Mouse (Mus musculus) left cerebral cortex, adult 9 months (tissue): ENCODE results near the gene Chpf2.
"Not testable (repeated sequence)": the region's sequence is repeated elsewhere in the genome, so short reads cannot be mapped to it uniquely, and the experiment has no call there.

Experiments
- DNase-seq, 2 experiments: peaks; one replicate each; pipeline ENCODE4 v3.0.0; 2022; ENCODE audit warnings: low spot score in 2 of 2

Chpf2 gene

GRCm38 (mm10) chr5:24586547-24587199 is at the start of gene Chpf2:
TSS of gene Chpf2 (plus strand) at chr5:24586741.
- peak in 1 of 2 experiments; percentile 78 for DNase-seq

DNA sequence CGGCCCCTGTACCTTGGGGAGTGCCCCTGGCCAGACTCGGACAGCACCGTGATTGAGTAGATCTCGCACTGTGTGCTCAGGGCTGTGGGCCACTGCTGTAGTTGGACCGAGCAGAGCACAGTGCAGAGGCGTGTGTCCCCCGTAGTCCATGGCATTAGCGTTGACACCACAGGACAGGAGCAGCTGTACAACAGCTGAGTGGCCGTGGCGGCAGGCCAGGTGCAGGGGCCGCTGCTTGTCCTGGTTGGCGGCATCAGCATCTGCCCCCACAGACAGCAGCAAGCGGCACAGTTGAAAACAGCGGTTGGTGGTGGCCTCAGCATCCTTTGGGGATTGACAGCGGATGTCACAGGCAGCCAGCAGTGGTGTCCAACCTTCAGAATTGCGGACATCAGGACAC is 48.9 kb upstream of the Chpf2 start:
- DNase-seq: no peak

DNA sequence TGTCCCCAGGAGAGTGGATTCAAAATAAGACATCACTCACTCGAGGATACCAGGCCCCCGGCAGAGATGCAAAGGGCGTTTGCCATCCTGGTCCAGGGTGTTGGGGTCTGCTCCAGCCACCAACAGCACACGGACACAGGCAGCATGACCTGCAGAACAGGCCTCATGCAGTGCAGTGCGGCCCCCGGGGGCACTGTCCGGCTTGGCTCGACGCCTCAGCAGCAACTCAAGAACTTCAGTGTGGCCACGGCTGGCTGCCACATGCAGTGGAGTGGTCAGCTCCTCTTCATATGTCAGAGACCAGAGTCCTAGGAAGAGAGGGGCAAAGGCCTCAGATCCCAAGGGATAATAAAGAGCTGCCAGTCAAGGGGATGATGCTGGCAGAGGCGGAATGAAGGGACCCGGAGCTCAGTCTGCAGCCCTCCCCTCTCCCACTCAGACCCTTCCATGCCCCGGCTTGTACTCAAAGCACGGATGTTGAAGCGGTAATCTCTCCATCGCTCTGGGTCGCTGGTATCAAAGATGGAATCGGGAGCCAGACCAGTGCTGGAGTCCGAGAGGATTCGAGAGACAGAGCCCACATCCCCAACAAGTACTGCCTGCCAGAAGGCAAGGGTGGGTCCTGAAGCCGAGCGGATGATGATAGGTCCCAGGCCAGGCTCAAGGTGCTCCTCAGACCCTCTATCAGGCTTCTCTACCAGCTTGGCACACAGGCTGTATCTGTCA is 46.8 kb upstream of the Chpf2 start:
- DNase-seq: no peak

DNA sequence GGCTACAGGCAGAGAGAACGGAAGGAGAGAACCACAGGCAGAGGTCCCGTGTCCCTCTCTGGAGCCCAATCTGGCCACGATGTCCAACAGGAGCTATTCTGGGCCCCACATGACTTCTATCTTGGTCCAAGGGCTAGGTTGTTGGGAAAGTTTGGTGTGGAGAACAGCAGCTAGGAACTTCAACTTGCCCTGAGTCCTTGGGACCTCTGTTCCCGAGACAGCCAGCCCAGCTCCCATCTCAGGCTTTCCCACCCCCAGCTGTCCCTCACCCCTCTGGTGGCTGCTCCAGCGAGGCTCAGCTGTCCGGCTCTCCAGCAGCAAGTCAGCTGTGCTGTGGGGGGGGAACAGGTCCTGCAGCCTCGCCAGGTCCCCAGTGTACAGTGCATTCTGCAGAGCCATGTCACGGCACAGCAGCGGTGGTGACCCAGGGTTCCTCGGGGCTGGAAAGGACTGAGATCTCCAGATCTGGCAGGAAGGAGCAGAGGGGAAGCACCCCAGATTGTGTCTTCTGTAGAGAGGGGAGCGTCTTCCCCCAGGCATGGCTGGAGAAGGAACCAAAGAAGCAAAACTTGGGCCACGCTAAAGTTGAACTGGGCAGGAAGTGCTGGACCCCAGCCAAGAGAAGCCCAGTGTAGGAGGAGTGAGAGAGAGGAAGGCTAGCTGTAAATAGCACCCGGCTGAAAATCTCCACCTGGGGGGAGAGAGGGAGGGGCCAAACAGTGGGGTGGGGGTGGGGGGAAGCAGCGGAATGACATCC is 46.0 kb upstream of the Chpf2 start, which contains the start of gene Asb10:
Gene Asb10 (minus strand): TSS at position 592 of the 757 bp plus-strand sequence.
- peak in 1 of 2 experiments; percentile 57 for DNase-seq

DNA sequence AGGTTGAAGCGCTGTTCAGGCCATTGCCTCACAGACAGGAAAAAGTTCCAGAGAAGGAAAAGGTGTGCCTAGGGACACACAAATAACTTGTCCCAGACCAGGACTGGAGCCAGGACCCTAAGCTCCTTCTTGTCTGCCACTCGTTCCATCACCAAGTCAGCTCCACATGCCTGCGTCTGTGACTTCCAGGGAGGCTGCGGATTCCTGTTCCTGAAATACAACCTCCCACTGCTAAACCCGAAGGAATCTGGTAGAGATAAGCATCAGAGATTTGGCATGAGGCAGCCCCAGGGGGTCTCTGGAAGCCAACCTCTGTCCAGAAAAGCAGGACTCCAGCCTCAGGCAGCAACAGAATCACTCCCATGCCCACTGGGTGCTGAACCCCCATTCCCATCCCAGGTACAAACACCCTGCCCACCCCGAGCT is 45.4 kb upstream of the Chpf2 start:
- no peak for DNase-seq

GRCm38 (mm10) chr5:24542643-24543042 is 43.9 kb upstream of the Chpf2 start:
- DNase-seq: no peak

- DNase-seq: peak in 1 of 2 experiments; percentile 49
Observed at GRCm38 (mm10) chr5:24550598-24551316, 35.8 kb upstream of the Chpf2 start.

GRCm38 (mm10) chr5:24551317-24551688 is 35.2 kb upstream of the Chpf2 start:
- no peak for DNase-seq

DNA sequence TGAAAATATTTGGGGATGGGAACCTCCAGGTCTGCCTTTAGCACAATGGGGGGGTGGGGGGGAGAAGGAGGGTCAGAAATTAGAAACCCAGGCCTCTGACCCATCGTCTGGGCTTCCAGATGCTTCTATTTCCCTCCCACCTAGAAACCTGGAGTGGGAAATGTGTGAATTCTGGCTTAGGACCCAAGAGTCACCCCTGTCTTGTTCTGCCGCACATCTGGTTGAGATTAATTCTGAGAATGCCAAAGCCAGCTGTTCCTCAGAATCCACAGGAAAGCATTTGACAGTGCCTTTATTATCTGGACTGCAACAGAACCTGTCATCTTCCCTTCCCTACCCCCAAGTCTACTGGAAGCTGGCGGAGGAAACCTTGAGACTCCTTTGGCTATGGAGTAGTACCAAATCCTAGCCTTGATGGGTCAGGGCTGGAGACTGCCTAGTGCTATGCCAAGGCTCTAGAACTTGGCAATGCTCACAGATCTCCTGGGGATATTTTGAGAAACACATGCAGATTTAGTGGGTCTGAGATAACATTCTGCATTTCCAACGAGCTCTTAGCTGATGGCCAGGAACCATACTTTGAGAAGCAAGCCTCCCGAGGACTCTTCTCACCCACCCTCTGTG is 32.8 kb upstream of the Chpf2 start:
- DNase-seq: no peak

DNA sequence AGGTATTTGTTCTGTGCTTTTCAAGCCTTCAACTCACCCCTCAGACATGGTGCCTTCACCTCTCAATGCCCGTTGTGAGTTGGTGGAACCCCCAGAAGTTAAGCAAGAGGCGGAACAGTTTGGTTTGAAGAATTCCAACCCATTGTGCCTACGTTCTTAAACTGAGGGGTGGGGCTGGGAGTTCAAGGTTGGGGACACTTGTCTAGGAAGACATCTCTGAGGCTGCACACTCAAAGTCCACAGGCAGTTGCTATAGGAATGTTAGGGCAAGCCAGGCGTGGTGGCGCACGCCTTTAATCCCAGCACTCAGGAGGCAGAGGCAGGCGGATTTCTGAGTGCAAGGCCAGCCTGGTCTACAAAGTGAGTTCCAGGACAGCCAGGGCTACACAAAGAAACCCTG is 31.2 kb upstream of the Chpf2 start:
- not testable (repeated sequence) for DNase-seq

DNA sequence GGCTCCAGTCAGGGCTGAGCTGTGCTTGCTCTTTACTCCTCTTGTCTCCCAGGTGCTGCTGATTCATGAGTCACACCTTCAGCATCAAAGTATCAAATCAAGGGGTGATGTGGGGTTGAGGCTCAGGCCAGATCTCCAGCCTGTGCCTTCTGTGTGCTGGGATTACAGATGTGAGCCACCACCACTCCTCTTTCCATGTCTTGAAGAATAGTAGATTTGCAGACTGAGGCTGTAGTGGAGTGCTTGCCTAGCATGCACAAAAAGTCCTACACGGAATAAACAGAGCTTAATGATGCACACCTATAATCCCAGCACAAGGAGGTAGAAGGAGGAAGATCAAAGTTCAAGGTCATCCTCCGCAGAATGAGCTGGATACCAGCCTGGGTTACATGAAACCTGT is 29.8 kb upstream of the Chpf2 start, which contains the start of gene 4931409K22Rik:
Gene 4931409K22Rik (minus strand): TSS at position 101 of the 400 bp plus-strand sequence.
- no peak for DNase-seq

GRCm38 (mm10) chr5:24575948-24576347 is 10.6 kb upstream of the Chpf2 start:
- no peak for DNase-seq

- DNase-seq: no peak
Observed at GRCm38 (mm10) chr5:24576801-24577182, 9.7 kb upstream of the Chpf2 start.

DNA sequence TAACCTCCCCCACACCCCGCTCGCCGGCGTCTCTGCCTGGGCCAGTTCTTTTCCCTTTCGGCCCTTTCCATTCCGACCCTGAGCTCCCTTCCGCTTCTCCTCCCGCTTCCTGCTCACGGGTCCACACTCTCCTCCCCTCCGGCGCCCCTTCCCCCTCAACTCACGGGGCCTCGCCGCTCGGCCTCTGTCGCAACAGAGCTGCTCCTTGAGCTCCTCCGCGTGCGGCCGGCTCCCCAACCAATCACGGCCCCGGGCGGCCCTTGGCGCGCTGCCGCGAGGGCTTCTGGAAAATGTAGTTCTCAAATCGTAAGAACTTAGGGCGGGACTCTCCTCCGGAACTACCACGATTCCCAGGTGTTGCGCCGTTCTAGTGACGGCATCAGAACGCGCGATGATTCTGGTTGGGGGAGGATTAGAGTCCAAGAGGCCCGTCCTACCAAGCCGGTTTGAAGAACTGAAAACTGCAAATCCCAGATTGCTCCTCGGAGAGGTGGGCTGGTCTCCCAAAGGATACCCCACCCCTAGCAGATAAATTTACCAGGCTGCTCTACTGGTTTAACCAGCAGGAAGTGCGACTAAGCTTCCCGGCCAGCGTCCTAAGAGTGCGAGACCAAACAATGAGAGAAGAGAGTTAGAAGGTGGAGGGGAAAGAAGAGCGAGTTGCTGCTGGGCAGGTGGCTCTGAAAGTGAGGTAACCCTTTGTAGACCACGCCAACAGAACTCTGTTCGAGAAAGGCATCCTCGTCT is 9.2 kb upstream of the Chpf2 start, which contains the start of gene Abcf2:
Gene Abcf2 (minus strand): TSS at position 285 of the 747 bp plus-strand sequence.
- DNase-seq: peak; percentile 99 to 100

GRCm38 (mm10) chr5:24578109-24578963 is 8.2 kb upstream of the Chpf2 start:
- DNase-seq: no peak

- DNase-seq: peak in 1 of 2 experiments; percentile 25
Observed at GRCm38 (mm10) chr5:24586106-24586505, 435 bp upstream of the Chpf2 start.

DNA sequence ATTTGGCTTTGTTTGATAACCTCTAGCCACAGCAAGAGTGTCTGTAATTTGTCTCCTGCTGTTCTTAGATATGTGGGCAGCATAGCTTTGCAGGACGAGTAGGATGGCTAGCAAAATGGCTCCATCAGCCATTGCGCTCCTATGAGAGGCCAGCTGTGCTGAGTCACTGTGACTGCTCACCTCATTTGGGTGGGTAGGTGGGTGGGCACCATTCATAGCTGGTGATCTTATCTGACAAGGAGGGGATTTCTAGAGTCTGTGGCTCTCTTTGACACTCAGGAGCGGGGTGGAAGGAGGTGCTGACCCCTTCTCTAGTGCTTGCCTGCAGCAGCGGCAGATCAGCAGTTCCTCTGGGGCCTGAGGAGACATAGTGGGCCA is 648 bp downstream of the Chpf2 start:
- DNase-seq: peak in 1 of 2 experiments; percentile 65

DNA sequence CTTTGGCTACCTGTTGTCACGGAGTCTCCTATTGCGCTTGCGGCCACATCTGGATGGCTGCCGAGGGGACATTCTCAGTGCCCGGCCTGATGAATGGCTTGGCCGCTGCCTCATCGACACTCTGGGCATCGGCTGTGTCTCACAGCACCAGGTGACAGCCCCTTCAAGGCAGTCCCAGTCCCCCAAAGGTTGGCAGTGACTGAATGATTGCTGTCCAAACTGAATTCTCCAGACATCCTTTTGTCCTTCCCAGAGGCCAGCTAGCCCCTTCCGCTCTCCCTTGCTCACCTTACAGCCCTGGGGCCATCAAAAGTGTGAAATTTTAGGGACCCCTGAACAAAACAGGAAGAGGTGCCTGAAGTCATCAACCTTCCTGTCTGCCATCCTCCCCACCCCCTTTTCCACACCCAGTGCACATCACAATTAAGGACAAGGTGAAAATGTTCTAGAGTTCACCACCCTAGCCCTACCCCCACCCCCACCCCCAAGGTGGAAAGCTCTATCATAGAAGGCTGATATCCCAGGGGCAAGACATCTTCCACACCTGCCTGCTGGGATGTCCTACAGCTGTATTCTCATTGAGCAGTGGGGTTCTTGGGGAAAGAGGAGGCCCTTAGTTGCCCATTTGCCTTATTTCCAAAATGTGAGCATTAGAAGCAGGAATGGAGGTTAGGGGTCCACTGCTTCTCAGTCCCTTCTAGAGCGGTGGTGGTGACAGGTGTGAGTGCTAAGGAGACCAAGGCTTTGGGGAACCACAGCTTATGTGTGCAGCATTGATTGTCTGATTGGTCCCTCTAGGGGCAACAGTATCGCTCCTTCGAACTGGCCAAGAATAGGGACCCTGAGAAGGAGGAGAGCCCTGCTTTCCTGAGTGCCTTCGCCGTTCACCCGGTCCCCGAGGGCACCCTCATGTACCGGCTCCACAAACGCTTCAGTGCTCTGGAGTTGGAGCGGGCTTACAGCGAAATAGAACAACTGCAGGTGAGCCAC is 3.3 kb downstream of the Chpf2 start:
- DNase-seq: no peak
